Mouse (Mus musculus) hindbrain, postnatal 0 days (tissue): ENCODE data around the gene Nsf. TPM values are rescaled to one million over a fixed set of nuclear protein-coding genes. Genes with fewer than 3 reads are reported as not detected.

Experiments used
- ATAC-seq: fragments of 200-750 bp; cut with Nextera tagmentation; 2 replicates; pipeline ENCODE4 v1.8.0; 2017; ENCODE audit warnings: mild to moderate bottlenecking, moderate TSS enrichment, moderate library complexity
- DNase-seq: peaks from one replicate; pipeline ENCODE4 v3.0.0-alpha.2; 2015; ENCODE audit warnings: low spot score
- H3K27ac ChIP-seq: fragments of 300-500 bp; sonication (generic); 2 replicates; pipeline ENCODE4 v1.5.1; 2014; ENCODE audit warnings: mild to moderate bottlenecking
- H3K27me3 ChIP-seq: fragments of 300-500 bp; sonication (generic); 2 replicates; pipeline ENCODE4 v1.6.1; 2014; ENCODE audit warnings: low read length, mixed read lengths; ENCODE audit not compliant: insufficient read depth
- H3K36me3 ChIP-seq: fragments of 300-500 bp; sonication (generic); 2 replicates; pipeline ENCODE4 v1.6.1; 2014; ENCODE audit warnings: low read length, mixed read lengths; ENCODE audit not compliant: insufficient read depth
- H3K4me1 ChIP-seq: fragments of 300-500 bp; sonication (generic); 2 replicates; pipeline ENCODE4 v1.6.1; 2014; ENCODE audit warnings: antibody characterized with exemption, low read length, mixed read lengths; ENCODE audit not compliant: insufficient read depth
- H3K4me2 ChIP-seq: fragments of 300-500 bp; sonication (generic); 2 replicates; pipeline ENCODE4 v1.6.1; 2014; ENCODE audit warnings: low read depth, mild to moderate bottlenecking, low read length, moderate library complexity, mixed read lengths
- H3K4me3 ChIP-seq: fragments of 300-500 bp; sonication (generic); 2 replicates; pipeline ENCODE4 v1.5.1; 2014; ENCODE audit warnings: low read length
- H3K9ac ChIP-seq: fragments of 300-500 bp; sonication (generic); replicated peaks from 2 replicates; pipeline ENCODE4 v1.6.1; 2014; ENCODE audit warnings: mild to moderate bottlenecking, low read length, moderate library complexity, mixed read lengths
- H3K9me3 ChIP-seq: fragments of 300-500 bp; sonication (generic); 2 replicates; pipeline ENCODE4 v1.6.1; 2016; ENCODE audit warnings: low read length, mixed read lengths
- CTCF ChIP-seq: IDR thresholded peaks from 2 replicates; pipeline ENCODE4 v1.5.1; 2016; ENCODE audit warnings: antibody characterized with exemption, control low read depth, low read depth
- WGBS: fragments of 180-500 bp; shearing (Covaris S2); extraction: QIAGEN DNeasy Blood & Tissue Kit; methylation state at CpG from one replicate; pipeline ENCODE4 v1.1.7; 2014; 5-methylcytosine and 5-hydroxymethylcytosine counted together
- polyA plus RNA-seq: library from polyadenylated mRNA; unstranded; fragments of >200 nt; fragmentation: Nextera tagmentation; extraction: Ambion mirVana; gene quantifications from 2 replicates; pipeline ENCODE4 v1.2.1, GENCODE M21; 2015
- total RNA-seq: library from RNA; depleted of rRNA; stranded (reverse); fragments of >200 nt; gene quantifications from 2 replicates; pipeline ENCODE4 v1.2.3, GENCODE M21; 2014

Nsf gene
- total and polyA plus RNA-seq, 2 experiments from 2014 or later = 143 to 230 TPM

DNA sequence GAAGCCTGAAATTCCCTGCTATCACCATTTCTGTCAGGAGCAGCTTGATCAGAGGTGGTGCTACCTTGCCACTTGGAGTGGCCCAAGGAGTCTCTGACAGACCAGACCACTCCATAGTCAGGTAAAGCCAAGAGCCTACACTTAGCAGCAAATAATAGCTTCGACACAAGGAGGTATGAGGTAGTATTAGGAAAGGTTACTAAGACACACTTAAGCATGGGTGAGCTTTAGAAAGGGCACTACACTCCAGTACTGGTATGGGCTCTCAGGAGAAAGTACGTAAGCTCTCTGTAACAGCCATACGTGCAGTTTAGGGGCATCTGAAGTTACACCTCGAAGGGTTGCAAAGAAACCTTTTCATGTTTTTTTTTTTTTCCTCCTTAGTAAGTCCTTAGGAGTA lies 11.1 kb downstream of the Nsf start:
- Histone ChIP-seq H3K4me2 (no peak overlapping the region), H3K9ac (no peak overlapping the region), H3K27ac (no peak overlapping the region), H3K9me3 (no peaks in the 10 kb centered on the region), H3K4me3 (no peak overlapping the region), H3K4me1 (no peaks in the 10 kb centered on the region), H3K27me3 (no peaks in the 10 kb centered on the region), H3K36me3 (no peaks in the 10 kb centered on the region)
- no peak for TF ChIP-seq CTCF
- WGBS = 95% methylated on average over 4 of the region's 4 CpGs
- ATAC-seq (no peak), DNase-seq (no peak)

GRCm38 (mm10) chr11:103941351-103941750 lies 12.5 kb downstream of the Nsf start:
- Histone ChIP-seq H3K27ac (no peak overlapping the region), H3K9me3 (no peaks in the 10 kb centered on the region), H3K27me3 (no peaks in the 10 kb centered on the region), H3K36me3 (no peaks in the 10 kb centered on the region), H3K4me2 (no peak overlapping the region), H3K4me3 (no peak overlapping the region), H3K9ac (no peak overlapping the region), H3K4me1 (no peaks in the 10 kb centered on the region)
- DNase-seq = no peak
- TF ChIP-seq CTCF = no peak
- WGBS = 72% methylated on average over 5 of the region's 5 CpGs
- ATAC-seq = no peak

DNA sequence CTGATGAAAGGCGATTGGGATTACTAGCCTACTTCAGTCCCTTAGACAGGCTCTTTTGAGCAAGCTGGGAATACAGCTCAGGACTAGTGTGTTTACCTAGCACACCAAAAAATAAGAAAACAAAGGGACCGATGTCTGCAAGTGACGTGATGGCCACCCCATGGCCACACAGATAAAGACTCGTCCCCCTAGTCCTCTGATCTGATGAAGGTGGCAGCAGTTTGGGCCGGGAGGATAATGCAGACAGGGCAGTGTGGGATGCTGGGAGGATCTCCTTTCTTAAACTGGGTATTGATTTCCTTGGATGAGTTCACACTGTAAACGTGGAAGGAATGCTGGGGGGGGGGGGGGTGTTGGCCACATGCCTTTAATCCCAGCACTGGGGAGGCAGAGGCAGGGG lies 13.0 kb downstream of the Nsf start:
- no peak overlapping the region for H3K4me3 ChIP-seq
- no peaks in the 10 kb centered on the region for H3K4me1 ChIP-seq
- no peak overlapping the region for H3K9ac ChIP-seq
- ATAC-seq (no peak), DNase-seq (no peak)
- H3K4me2 ChIP-seq = no peak overlapping the region
- no peak for TF ChIP-seq CTCF
- WGBS = 70% methylated on average over 6 of the region's 6 CpGs
- H3K36me3 ChIP-seq = no peaks in the 10 kb centered on the region
- no peak overlapping the region for H3K27ac ChIP-seq
- H3K9me3 ChIP-seq = no peaks in the 10 kb centered on the region
- H3K27me3 ChIP-seq = no peaks in the 10 kb centered on the region

- ATAC-seq = no peak
- WGBS = 88% methylated on average over 25 of the region's 25 CpGs
Observed at GRCm38 (mm10) chr11:103937976-103938728, 15.7 kb downstream of the Nsf start.

GRCm38 (mm10) chr11:103937451-103937850 lies 16.4 kb downstream of the Nsf start:
- Histone ChIP-seq H3K9me3 (no peaks in the 10 kb centered on the region), H3K27ac (no peak overlapping the region), H3K4me3 (no peak overlapping the region), H3K4me2 (no peak overlapping the region), H3K9ac (no peak overlapping the region), H3K4me1 (no peaks in the 10 kb centered on the region), H3K27me3 (no peaks in the 10 kb centered on the region), H3K36me3 (no peaks in the 10 kb centered on the region)
- no peak for TF ChIP-seq CTCF
- ATAC-seq = no peak
- DNase-seq = no peak
- 78% methylated on average over 9 of the region's 9 CpGs for WGBS

More at GRCm38 (mm10) chr11:103937976-103938728, 15.7 kb downstream of the Nsf start:
- no peak for TF ChIP-seq CTCF
- no peaks in the 10 kb centered on the region for H3K9me3 ChIP-seq
- H3K4me1 ChIP-seq = no peaks in the 10 kb centered on the region
- no peak for DNase-seq
- H3K36me3 ChIP-seq = no peaks in the 10 kb centered on the region
- no peak overlapping the region for H3K27ac ChIP-seq
- H3K9ac ChIP-seq = no peak overlapping the region
- no peak overlapping the region for H3K4me3 ChIP-seq
- H3K27me3 ChIP-seq = no peaks in the 10 kb centered on the region
- no peak overlapping the region for H3K4me2 ChIP-seq

DNA sequence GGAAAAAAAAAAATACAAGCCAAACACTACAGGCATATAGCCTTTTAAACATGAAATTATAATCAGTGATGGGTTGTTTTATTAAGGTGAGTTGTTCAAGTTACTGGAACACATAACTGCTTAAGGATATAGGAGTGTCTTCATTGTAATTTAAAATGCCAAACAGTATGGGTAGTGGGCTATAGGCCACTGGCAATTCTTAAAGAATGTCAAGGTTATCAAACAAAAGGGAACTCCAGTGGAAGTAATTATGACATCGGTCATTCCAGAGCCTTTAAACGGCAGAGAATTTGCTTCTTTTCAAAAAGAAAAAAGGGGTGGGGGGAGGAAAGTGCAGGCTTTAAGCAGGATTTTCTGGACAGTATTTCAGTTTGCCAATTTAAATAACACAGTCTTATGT lies 18.1 kb downstream of the Nsf start:
- ATAC-seq = no peak
- Histone ChIP-seq H3K4me3 (no peak overlapping the region), H3K36me3 (no peaks in the 10 kb centered on the region), H3K27me3 (no peaks in the 10 kb centered on the region), H3K9ac (no peak overlapping the region), H3K9me3 (no peaks in the 10 kb centered on the region), H3K4me2 (no peak overlapping the region), H3K4me1 (no peaks in the 10 kb centered on the region), H3K27ac (no peak overlapping the region)
- 29% methylated on average over 2 of the region's 2 CpGs for WGBS
- no peak for TF ChIP-seq CTCF
- no peak for DNase-seq

DNA sequence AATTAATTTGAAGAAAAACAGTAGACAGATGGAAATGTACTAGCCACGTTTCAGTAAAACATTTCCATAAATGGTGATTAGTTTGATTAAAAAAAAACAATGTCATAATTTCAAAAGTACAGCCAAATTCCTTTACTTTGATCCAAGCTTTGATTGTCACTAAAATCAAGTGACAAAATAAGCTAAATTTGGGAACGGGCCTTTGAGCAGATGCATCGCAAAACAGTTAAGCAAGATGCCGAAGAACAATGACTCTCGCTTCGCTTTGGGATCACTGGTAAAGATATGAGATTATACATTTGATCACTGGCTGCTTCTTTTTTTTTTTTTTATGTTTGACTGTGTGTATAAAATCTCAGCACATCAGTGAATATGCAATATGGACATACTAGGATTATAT lies 20.0 kb downstream of the Nsf start:
- Histone ChIP-seq H3K4me2 (no peak overlapping the region), H3K4me1 (no peaks in the 10 kb centered on the region), H3K36me3 (peaks cover 6% of the 10 kb centered on the region; the same call in 1 of the 2 replicates), H3K9me3 (no peaks in the 10 kb centered on the region), H3K27ac (no peak overlapping the region), H3K4me3 (no peak overlapping the region), H3K27me3 (no peaks in the 10 kb centered on the region), H3K9ac (no peak overlapping the region)
- 84% methylated on average over 6 of the region's 6 CpGs for WGBS
- no peak for DNase-seq
- no peak for ATAC-seq
- no peak for TF ChIP-seq CTCF
